Mouse (Mus musculus) intestine, embryonic 16.5 days (tissue): ENCODE measurements around the gene Ccdc88c. TPM values are rescaled to one million over a fixed set of nuclear protein-coding genes. Genes with fewer than 3 reads are reported as not detected.

Experiments used
- ATAC-seq: fragments of 200-750 bp; cut with Nextera tagmentation; 2 replicates; pipeline ENCODE4 v1.8.0; 2017; ENCODE audit warnings: moderate TSS enrichment, moderate library complexity
- H3K27ac ChIP-seq: fragments of 300-500 bp; sonication (generic); 2 replicates; pipeline ENCODE4 v1.5.1; 2014; ENCODE audit warnings: mild to moderate bottlenecking, low read length
- H3K27me3 ChIP-seq: fragments of 300-500 bp; sonication (generic); replicated peaks from 2 replicates; pipeline ENCODE4 v1.6.1; 2014; ENCODE audit warnings: low read length, control low read depth, mixed read lengths; ENCODE audit not compliant: control insufficient read depth, insufficient read depth
- H3K36me3 ChIP-seq: fragments of 300-500 bp; sonication (generic); 2 replicates; pipeline ENCODE4 v1.6.1; 2014; ENCODE audit warnings: low read length, control low read depth; ENCODE audit not compliant: control insufficient read depth, insufficient read depth
- H3K4me1 ChIP-seq: fragments of 300-500 bp; sonication (generic); 2 replicates; pipeline ENCODE4 v1.6.1; 2014; ENCODE audit warnings: low read length, control low read depth, mixed read lengths; ENCODE audit not compliant: control insufficient read depth, insufficient read depth
- H3K4me2 ChIP-seq: fragments of 300-500 bp; sonication (generic); 2 replicates; pipeline ENCODE4 v1.6.1; 2014; ENCODE audit warnings: low read depth, low read length, control low read depth
- H3K4me3 ChIP-seq: fragments of 300-500 bp; sonication (generic); 2 replicates; pipeline ENCODE4 v1.5.1; 2014; ENCODE audit warnings: mild to moderate bottlenecking, low read length
- H3K9ac ChIP-seq: fragments of 300-500 bp; sonication (generic); 2 replicates; pipeline ENCODE4 v1.6.1; 2014; ENCODE audit warnings: low read depth, low read length
- H3K9me3 ChIP-seq: fragments of 300-500 bp; sonication (generic); 2 replicates; pipeline ENCODE4 v1.6.1; 2016; ENCODE audit warnings: low read length, control low read depth; ENCODE audit not compliant: control insufficient read depth
- WGBS: fragments of 180-500 bp; shearing (Covaris S2); extraction: QIAGEN DNeasy Blood & Tissue Kit; methylation state at CpG from one replicate; pipeline ENCODE4 v1.1.7; 2014; 5-methylcytosine and 5-hydroxymethylcytosine counted together
- polyA plus RNA-seq: library from polyadenylated mRNA; unstranded; fragments of >200 nt; fragmentation: Nextera tagmentation; extraction: Ambion mirVana; gene quantifications from 2 replicates; pipeline ENCODE4 v1.2.1, GENCODE M21; 2015

The Ccdc88c gene
- polyA plus RNA-seq, 1 experiment from 2014 or later, result 13.1 TPM

GRCm38 (mm10) chr12:100908298-100909034 is 120.4 kb downstream of the Ccdc88c start:
- peaks cover 5% of the 10 kb centered on the region; the same call in 1 of the 2 replicates for H3K27me3 ChIP-seq
- H3K4me2 ChIP-seq, result peak overlapping the region; percentile 96
- H3K4me3 ChIP-seq, result peak overlapping the region; percentile 55
- ATAC-seq, result peak; percentile 22
- H3K4me1 ChIP-seq, result peaks cover 9% of the 10 kb centered on the region
- WGBS, result 33% methylated on average over 9 of the region's 10 CpGs
- no peak overlapping the region for H3K27ac ChIP-seq
- peak overlapping the region; percentile 60; the same call in 1 of the 2 replicates for H3K9ac ChIP-seq
- H3K36me3 ChIP-seq, result 0 out of 2 replicates have a peak, but pooled peaks cover 1% of the 10 kb centered on the region
- H3K9me3 ChIP-seq, result no peaks in the 10 kb centered on the region

DNA sequence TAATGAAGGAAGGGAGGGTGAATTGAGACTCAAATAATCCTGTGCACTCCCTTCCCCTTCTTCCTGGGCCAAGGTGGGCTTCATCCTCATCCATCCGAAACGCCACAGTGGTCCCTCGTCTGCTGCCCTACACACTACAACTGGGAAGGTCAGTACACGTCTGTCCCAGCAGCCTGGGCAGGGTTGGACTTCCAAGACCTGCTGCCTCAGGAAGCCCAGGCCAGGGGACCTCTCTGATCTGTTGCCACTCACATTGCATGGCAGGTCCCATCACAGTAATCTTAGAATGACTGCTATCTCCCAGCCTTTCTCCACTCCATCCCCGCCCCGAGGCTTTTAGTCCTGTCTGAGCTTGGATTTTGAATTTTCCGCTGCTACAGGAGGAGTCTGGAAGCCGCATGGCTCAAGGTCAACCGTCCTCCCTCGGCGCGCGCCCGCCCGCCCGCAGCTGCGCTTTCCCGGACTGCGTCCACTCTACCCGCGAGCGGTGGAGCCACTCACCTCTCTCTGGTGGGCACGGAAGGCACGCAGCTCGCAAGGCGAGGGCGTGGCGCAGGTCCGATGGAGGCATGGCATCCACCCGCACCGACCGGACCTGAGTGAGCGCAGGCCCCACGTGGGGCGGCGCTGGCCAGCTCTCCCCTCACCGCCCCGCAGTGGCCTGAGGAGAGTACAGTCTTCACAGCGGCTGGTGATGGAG is 121.1 kb downstream of the Ccdc88c start, which contains the start of gene Gpr68:
TSS of gene Gpr68 (minus strand) at position 601 of the 700 bp plus-strand sequence.
- Histone ChIP-seq H3K27me3 (peaks cover 5% of the 10 kb centered on the region; the same call in 1 of the 2 replicates), H3K9ac (peak within 1 kb of the TSS; percentile 60; the same call in 1 of the 2 replicates), H3K4me1 (peaks cover 9% of the 10 kb centered on the region), H3K36me3 (no peaks in the 10 kb centered on the region), H3K27ac (no peak within 1 kb of the TSS), H3K4me3 (peak within 1 kb of the TSS; percentile 55), H3K9me3 (no peaks in the 10 kb centered on the region), H3K4me2 (peak within 1 kb of the TSS; percentile 96)
- WGBS, result 5% methylated on average over 39 of the region's 39 CpGs
- peak; percentile 47; the same call in 1 of the 2 replicates for ATAC-seq

DNA sequence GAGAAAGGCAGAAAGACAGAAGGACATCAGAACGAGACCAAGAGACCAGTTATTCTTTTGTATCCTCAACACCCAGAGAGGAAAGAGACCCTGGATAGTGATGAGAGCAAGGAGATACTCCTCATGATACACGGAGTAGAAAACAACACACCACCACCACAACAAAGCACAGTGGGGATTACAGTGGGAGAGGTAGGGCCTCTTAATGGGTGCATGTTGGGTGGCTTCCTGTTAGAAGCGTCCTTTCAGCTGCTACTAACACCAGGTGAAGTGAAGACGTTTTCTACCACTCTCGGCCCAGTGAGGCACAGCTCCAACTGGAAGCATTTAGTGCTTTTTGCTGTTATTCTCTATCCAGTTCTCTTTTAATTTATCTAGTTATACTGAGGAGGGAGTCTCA is 122.0 kb downstream of the Ccdc88c start:
- no peak overlapping the region for H3K9ac ChIP-seq
- ATAC-seq, result no peak
- H3K4me2 ChIP-seq, result no peak overlapping the region
- no peaks in the 10 kb centered on the region for H3K9me3 ChIP-seq
- peaks cover 5% of the 10 kb centered on the region; the same call in 1 of the 2 replicates for H3K27me3 ChIP-seq
- H3K4me1 ChIP-seq, result peaks cover 9% of the 10 kb centered on the region
- H3K36me3 ChIP-seq, result no peaks in the 10 kb centered on the region
- H3K27ac ChIP-seq, result no peak overlapping the region
- H3K4me3 ChIP-seq, result no peak overlapping the region
- 78% methylated on average over 5 of the region's 5 CpGs for WGBS

DNA sequence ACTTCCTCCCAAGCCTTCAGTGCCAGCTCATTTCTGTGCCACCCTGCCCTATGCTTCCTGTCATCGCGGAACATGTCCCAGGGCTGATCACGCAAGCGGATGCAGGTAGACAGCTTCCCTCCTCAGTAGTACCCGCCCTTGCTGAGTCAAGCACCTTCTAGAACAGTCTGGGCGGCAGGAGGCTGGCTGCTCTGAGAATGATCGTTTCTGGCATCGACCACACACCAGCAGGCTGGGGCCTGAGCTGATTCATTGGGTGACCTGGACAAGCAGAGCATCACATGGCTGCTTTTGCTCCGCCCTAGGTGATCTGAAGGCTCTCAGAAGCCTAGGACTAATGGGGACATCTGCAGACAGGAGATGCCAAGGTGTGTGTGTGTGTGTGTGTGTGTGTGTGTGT is 125.1 kb downstream of the Ccdc88c start:
- H3K4me2 ChIP-seq, result no peak overlapping the region
- H3K4me1 ChIP-seq, result peaks cover 10% of the 10 kb centered on the region
- no peak overlapping the region for H3K27ac ChIP-seq
- no peaks in the 10 kb centered on the region for H3K36me3 ChIP-seq
- no peak for ATAC-seq
- H3K9ac ChIP-seq, result no peak overlapping the region
- 81% methylated on average over 9 of the region's 9 CpGs for WGBS
- H3K9me3 ChIP-seq, result no peaks in the 10 kb centered on the region
- no peak overlapping the region for H3K4me3 ChIP-seq
- peaks cover 16% of the 10 kb centered on the region for H3K27me3 ChIP-seq

DNA sequence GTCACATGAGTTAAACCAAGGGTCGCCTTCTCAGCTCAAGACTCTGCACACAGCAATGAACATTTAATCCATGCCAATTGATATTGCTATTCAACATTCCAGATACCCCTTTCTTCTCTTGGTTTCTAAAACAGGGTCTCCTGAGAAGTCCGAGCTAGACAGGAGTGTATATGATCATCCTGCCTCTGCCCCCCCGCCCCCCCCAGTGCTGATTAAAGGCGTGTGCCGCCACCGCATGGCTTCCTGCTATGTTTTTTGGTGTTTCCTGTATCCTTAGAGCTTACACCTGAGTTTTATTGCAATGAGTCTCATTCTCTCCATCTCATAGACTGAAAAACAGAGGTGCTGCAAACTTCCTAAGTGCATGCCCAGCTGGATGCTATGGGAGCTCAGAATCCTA is 127.5 kb downstream of the Ccdc88c start:
- H3K9me3 ChIP-seq, result no peaks in the 10 kb centered on the region
- H3K9ac ChIP-seq, result no peak overlapping the region
- no peak overlapping the region for H3K27ac ChIP-seq
- ATAC-seq, result no peak
- peaks cover 11% of the 10 kb centered on the region for H3K4me1 ChIP-seq
- 67% methylated on average over 6 of the region's 6 CpGs for WGBS
- H3K36me3 ChIP-seq, result no peaks in the 10 kb centered on the region
- H3K4me2 ChIP-seq, result no peak overlapping the region
- H3K4me3 ChIP-seq, result no peak overlapping the region
- peaks cover 32% of the 10 kb centered on the region for H3K27me3 ChIP-seq

GRCm38 (mm10) chr12:100900901-100901300 is 128.0 kb downstream of the Ccdc88c start:
- Histone ChIP-seq H3K4me3 (no peak overlapping the region), H3K27me3 (peaks cover 32% of the 10 kb centered on the region), H3K4me1 (peaks cover 11% of the 10 kb centered on the region), H3K36me3 (no peaks in the 10 kb centered on the region), H3K27ac (no peak overlapping the region), H3K4me2 (no peak overlapping the region), H3K9ac (no peak overlapping the region), H3K9me3 (no peaks in the 10 kb centered on the region)
- 58% methylated on average over 6 of the region's 6 CpGs for WGBS
- ATAC-seq, result no peak

- peak overlapping the region; percentile 57 for H3K4me2 ChIP-seq
- no peak; the same call in 1 of the 2 replicates for ATAC-seq
- H3K27me3 ChIP-seq, result peaks cover 32% of the 10 kb centered on the region
- no peaks in the 10 kb centered on the region for H3K9me3 ChIP-seq
- no peak overlapping the region for H3K27ac ChIP-seq
- peaks cover 11% of the 10 kb centered on the region for H3K4me1 ChIP-seq
- WGBS, result 1% methylated on average over 30 of the region's 30 CpGs
- H3K9ac ChIP-seq, result peak overlapping the region; percentile 33; the same call in 1 of the 2 replicates
- H3K36me3 ChIP-seq, result no peaks in the 10 kb centered on the region
- H3K4me3 ChIP-seq, result peak overlapping the region; percentile 27
Observed at GRCm38 (mm10) chr12:100899111-100899640, 129.7 kb downstream of the Ccdc88c start.

- Histone ChIP-seq H3K4me1 (peaks cover 11% of the 10 kb centered on the region), H3K4me3 (no peak overlapping the region; the same call in 1 of the 2 replicates), H3K9ac (no peak overlapping the region), H3K27ac (no peak overlapping the region), H3K4me2 (no peak overlapping the region), H3K27me3 (peaks cover 32% of the 10 kb centered on the region), H3K36me3 (no peaks in the 10 kb centered on the region), H3K9me3 (no peaks in the 10 kb centered on the region)
- 35% methylated on average over 12 of the region's 12 CpGs for WGBS
- ATAC-seq, result no peak
Observed at GRCm38 (mm10) chr12:100897736-100898650, 130.9 kb downstream of the Ccdc88c start.
